Mouse (Mus musculus): ENCODE data around the gene Olfr935. TPM values are rescaled to one million over a fixed set of nuclear protein-coding genes. Genes with fewer than 3 reads are reported as not detected.

The Olfr935 gene
- not detected in 2 replicates for polyA plus RNA-seq (2012; rRNA removed)

DNA sequence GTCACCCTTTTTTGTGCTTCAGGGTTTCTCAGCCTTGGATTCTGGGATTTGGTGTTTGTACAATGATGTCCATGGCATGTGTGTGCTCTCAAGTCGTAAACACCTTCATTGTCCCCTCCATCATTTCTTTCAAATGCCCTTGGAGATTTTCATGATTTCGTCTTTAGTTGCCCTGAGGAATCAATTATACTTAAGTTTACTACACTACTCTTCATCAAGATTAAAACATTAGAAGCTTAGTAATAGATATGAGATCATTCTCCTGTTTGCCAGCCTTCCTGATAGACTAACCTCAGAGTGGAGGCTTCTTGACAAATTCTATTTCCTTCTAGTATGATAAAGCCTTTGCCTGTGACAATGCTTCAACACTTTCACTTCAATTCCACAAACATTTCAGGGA is at the start of gene Olfr935:
Gene Olfr935, minus strand, starts transcription at position 101 of the 400 bp plus-strand sequence.
- WGBS = 69% methylated on average over 2 of the region's 2 CpGs
- Histone ChIP-seq H3K4me1 (replicated peaks; ENCODE audit: control insufficient read depth, insufficient read depth, low read length) (no peaks in the 10 kb centered on the region), H3K27me3 (ENCODE audit: control insufficient read depth, insufficient read depth, low read length) (no peaks in the 10 kb centered on the region), H3K36me3 (ENCODE audit: control insufficient read depth, insufficient read depth, low read length) (no peaks in the 10 kb centered on the region), H3K27ac (ENCODE audit: control insufficient read depth, insufficient read depth, low read length) (no peak within 1 kb of the TSS), H3K4me3 (ENCODE audit: control insufficient read depth, insufficient read depth, low read length) (no peak within 1 kb of the TSS)
- no peak for DNase-seq
- TF ChIP-seq CTCF (IDR thresholded peaks at IDR 0.05; ENCODE audit: borderline replicate concordance, control insufficient read depth, extremely low read depth, insufficient read depth, low read length, poor library complexity) = no peak
- TF ChIP-seq POLR2A (IDR thresholded peaks at IDR 0.05; ENCODE audit: control insufficient read depth, extremely low read depth, insufficient read depth, low read length, poor library complexity) = no peak

DNA sequence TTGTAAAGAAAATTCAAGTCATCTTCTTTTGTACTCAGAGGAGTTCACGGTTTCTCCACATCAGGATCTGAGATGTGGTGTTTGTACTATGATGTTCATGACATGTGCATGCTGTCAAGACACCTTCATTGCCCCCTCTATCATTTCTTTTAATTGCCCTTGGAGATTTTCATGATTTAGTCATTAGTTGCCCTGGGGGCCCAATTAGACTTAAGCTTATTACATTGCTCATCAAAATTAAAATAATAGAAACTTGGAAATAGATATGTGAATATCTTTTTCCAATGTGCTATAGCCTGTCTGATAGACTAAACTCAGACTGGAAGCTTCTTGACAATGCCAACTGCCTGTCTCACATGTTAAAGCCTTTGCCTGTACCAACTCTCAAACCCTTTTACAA is 23.8 kb upstream of the Olfr935 start, which contains the start of gene Olfr146:
Gene Olfr146, minus strand, starts transcription at position 101 of the 400 bp plus-strand sequence.
- Histone ChIP-seq H3K27ac (ENCODE audit: control insufficient read depth, insufficient read depth, low read length) (no peak within 1 kb of the TSS), H3K4me3 (ENCODE audit: control insufficient read depth, insufficient read depth, low read length) (no peak within 1 kb of the TSS), H3K4me1 (replicated peaks; ENCODE audit: control insufficient read depth, insufficient read depth, low read length) (no peaks in the 10 kb centered on the region), H3K27me3 (ENCODE audit: control insufficient read depth, insufficient read depth, low read length) (no peaks in the 10 kb centered on the region), H3K36me3 (ENCODE audit: control insufficient read depth, insufficient read depth, low read length) (no peaks in the 10 kb centered on the region)
- DNase-seq = no peak
- TF ChIP-seq CTCF (IDR thresholded peaks at IDR 0.05; ENCODE audit: borderline replicate concordance, control insufficient read depth, extremely low read depth, insufficient read depth, low read length, poor library complexity) = no peak
- no peak for TF ChIP-seq POLR2A (IDR thresholded peaks at IDR 0.05; ENCODE audit: control insufficient read depth, extremely low read depth, insufficient read depth, low read length, poor library complexity)
- 87% methylated on average over 1 of the region's 1 CpGs for WGBS

DNA sequence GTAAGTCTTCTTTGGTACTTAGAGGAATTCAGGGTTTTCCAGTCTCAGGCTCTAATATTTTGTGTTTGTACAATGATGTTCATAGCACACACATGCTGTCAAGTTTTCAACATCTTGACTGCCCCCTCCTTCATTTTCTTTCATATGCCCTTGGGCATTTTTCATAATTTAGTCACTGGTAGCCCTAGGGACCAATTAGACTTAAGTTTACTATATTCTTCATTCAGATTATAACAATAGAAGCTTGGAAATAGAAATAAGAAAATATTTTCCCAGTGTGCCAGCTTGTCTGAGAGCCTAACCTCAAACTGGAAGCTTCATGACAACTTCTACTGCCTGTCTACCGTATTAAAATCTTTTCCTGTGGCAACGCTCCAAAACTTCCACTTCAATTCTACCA is 11.3 kb downstream of the Olfr935 start, which contains the start of gene Olfr934:
Gene Olfr934, minus strand, starts transcription at position 101 of the 400 bp plus-strand sequence.
- H3K4me3 ChIP-seq (ENCODE audit: control insufficient read depth, insufficient read depth, low read length) = no peak within 1 kb of the TSS
- no peaks in the 10 kb centered on the region for H3K4me1 ChIP-seq (replicated peaks; ENCODE audit: control insufficient read depth, insufficient read depth, low read length)
- no peaks in the 10 kb centered on the region for H3K36me3 ChIP-seq (ENCODE audit: control insufficient read depth, insufficient read depth, low read length)
- WGBS = 97% methylated on average over 2 of the region's 2 CpGs
- DNase-seq = no peak
- TF ChIP-seq POLR2A (IDR thresholded peaks at IDR 0.05; ENCODE audit: control insufficient read depth, extremely low read depth, insufficient read depth, low read length, poor library complexity) (no peak), CTCF (IDR thresholded peaks at IDR 0.05; ENCODE audit: borderline replicate concordance, control insufficient read depth, extremely low read depth, insufficient read depth, low read length, poor library complexity) (no peak)
- no peaks in the 10 kb centered on the region for H3K27me3 ChIP-seq (ENCODE audit: control insufficient read depth, insufficient read depth, low read length)
- no peak within 1 kb of the TSS for H3K27ac ChIP-seq (ENCODE audit: control insufficient read depth, insufficient read depth, low read length)

DNA sequence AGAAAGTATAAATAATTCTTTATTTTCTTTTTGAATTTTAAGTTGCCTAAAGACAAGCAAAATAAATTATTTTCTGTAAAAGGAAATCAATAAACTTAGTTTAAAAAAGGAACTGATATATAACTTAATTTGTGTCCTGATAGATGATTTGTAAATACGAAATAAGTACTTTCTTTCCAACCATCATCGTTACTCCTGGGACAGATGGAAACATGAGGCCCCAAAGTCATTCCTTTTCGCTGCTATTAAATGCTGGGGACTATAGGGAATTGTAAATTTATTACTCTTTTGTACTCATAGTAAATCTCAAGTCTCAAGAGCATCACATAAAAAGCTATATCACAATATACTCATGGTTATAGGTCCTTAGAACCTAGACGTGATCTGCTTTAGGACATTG is 27.5 kb downstream of the Olfr935 start, which contains the start of gene Olfr933:
Gene Olfr933, plus strand, starts transcription at position 301 of the 400 bp plus-strand sequence.
- no peak for DNase-seq
- Histone ChIP-seq H3K4me1 (replicated peaks; ENCODE audit: control insufficient read depth, insufficient read depth, low read length) (no peaks in the 10 kb centered on the region), H3K27me3 (ENCODE audit: control insufficient read depth, insufficient read depth, low read length) (no peaks in the 10 kb centered on the region), H3K27ac (ENCODE audit: control insufficient read depth, insufficient read depth, low read length) (no peak within 1 kb of the TSS), H3K36me3 (ENCODE audit: control insufficient read depth, insufficient read depth, low read length) (no peaks in the 10 kb centered on the region), H3K4me3 (ENCODE audit: control insufficient read depth, insufficient read depth, low read length) (no peak within 1 kb of the TSS)
- 83% methylated on average over 4 of the region's 4 CpGs for WGBS
- TF ChIP-seq POLR2A (IDR thresholded peaks at IDR 0.05; ENCODE audit: control insufficient read depth, extremely low read depth, insufficient read depth, low read length, poor library complexity) (no peak), CTCF (IDR thresholded peaks at IDR 0.05; ENCODE audit: borderline replicate concordance, control insufficient read depth, extremely low read depth, insufficient read depth, low read length, poor library complexity) (no peak)

DNA sequence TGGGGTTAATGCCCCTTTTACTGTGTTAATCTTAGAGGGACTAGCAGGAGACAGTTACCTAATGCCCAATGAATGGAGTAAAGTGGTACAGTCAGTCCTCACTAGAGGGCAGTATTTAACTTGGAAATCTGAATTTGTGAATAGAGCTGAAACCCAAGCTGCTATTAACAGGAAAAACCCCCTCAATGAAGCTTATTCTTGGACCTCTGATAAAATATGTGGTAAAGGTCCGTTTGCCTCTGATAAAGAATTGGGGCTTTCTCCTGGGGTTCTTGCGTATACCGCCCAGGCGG is 45.4 kb downstream of the Olfr935 start:
- Histone ChIP-seq H3K27me3 (ENCODE audit: control insufficient read depth, insufficient read depth, low read length) (no peaks in the 10 kb centered on the region), H3K4me3 (ENCODE audit: control insufficient read depth, insufficient read depth, low read length) (no peak overlapping the region), H3K36me3 (ENCODE audit: control insufficient read depth, insufficient read depth, low read length) (no peaks in the 10 kb centered on the region), H3K27ac (ENCODE audit: control insufficient read depth, insufficient read depth, low read length) (no peak overlapping the region), H3K4me1 (replicated peaks; ENCODE audit: control insufficient read depth, insufficient read depth, low read length) (no peaks in the 10 kb centered on the region)
- TF ChIP-seq POLR2A (IDR thresholded peaks at IDR 0.05; ENCODE audit: control insufficient read depth, extremely low read depth, insufficient read depth, low read length, poor library complexity) (no peak), CTCF (IDR thresholded peaks at IDR 0.05; ENCODE audit: borderline replicate concordance, control insufficient read depth, extremely low read depth, insufficient read depth, low read length, poor library complexity) (no peak)
- WGBS = 83% methylated on average over 4 of the region's 4 CpGs
- DNase-seq = no peak

DNA sequence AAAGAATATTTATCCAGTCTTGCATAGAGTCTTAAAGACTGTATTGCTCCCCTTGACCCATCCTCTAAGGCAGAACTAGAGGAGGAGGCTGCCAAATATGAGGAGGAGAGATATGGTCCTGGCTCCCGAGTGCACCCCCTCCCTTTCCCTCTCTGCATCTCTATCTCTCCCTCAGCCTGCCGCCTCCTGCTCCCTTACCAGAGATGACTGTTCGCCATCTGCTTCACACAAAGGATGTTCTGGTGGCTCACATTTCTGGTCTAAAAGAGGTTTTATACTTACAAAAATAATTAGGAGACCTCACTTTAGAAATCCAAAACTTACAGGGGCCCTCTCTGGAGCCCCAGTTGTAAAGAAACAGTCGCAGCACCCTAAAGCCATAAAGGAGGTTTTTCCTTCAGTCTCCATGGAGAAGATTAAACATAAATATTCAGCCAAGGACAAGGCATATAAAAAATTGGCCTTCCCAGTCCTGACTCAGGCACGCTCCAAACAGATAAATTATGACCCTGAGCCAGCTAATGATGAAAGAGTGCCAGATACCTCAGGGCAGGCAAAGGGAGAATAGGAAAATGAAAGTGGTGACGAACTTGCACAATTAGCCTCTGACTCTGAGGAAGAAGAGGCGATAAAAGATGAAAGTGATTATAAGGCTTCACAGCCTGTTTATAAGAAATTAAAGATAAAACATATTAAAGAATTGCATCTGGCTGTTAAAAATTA is 45.9 kb downstream of the Olfr935 start:
- Histone ChIP-seq H3K4me3 (ENCODE audit: control insufficient read depth, insufficient read depth, low read length) (no peak overlapping the region), H3K36me3 (ENCODE audit: control insufficient read depth, insufficient read depth, low read length) (no peaks in the 10 kb centered on the region), H3K27ac (ENCODE audit: control insufficient read depth, insufficient read depth, low read length) (no peak overlapping the region), H3K27me3 (ENCODE audit: control insufficient read depth, insufficient read depth, low read length) (no peaks in the 10 kb centered on the region), H3K4me1 (replicated peaks; ENCODE audit: control insufficient read depth, insufficient read depth, low read length) (no peaks in the 10 kb centered on the region)
- no peak for DNase-seq
- WGBS = 76% methylated on average over 7 of the region's 7 CpGs
- no peak for TF ChIP-seq POLR2A (IDR thresholded peaks at IDR 0.05; ENCODE audit: control insufficient read depth, extremely low read depth, insufficient read depth, low read length, poor library complexity)
- no peak for TF ChIP-seq CTCF (IDR thresholded peaks at IDR 0.05; ENCODE audit: borderline replicate concordance, control insufficient read depth, extremely low read depth, insufficient read depth, low read length, poor library complexity)

Other genes starting within 250 kb of the Olfr935 start
- 0.19 and 0.51 TPM in 2 replicates for gene Olfr920, start 247.4 kb downstream of the Olfr935 start, polyA plus RNA-seq (2012; rRNA removed)
- 0.08 TPM in 1 of 2 replicates, not detected in the other for gene Olfr921, start 226.6 kb downstream of the Olfr935 start, polyA plus RNA-seq (2012; rRNA removed)
- not detected in 2 replicates for gene Olfr922, start 185.1 kb downstream of the Olfr935 start, polyA plus RNA-seq (2012; rRNA removed)
- not detected in 2 replicates for gene Olfr923, start 173.1 kb downstream of the Olfr935 start, polyA plus RNA-seq (2012; rRNA removed)
- not detected in 2 replicates for gene Olfr924, start 155.2 kb downstream of the Olfr935 start, polyA plus RNA-seq (2012; rRNA removed)
- gene Olfr26, start 144.6 kb downstream of the Olfr935 start, polyA plus RNA-seq (2012; rRNA removed) = not detected in 2 replicates
- gene Olfr926, start 122.6 kb downstream of the Olfr935 start, polyA plus RNA-seq (2012; rRNA removed) = not detected in 2 replicates
- not detected in 2 replicates for gene Olfr930, start 69.9 kb downstream of the Olfr935 start, polyA plus RNA-seq (2012; rRNA removed)
- not detected in 2 replicates for gene Olfr933, start 27.4 kb downstream of the Olfr935 start, polyA plus RNA-seq (2012; rRNA removed)
- not detected in 2 replicates for gene Olfr934, start 11.4 kb downstream of the Olfr935 start, polyA plus RNA-seq (2012; rRNA removed)
- not detected in 2 replicates for gene Olfr146, start 23.7 kb upstream of the Olfr935 start, polyA plus RNA-seq (2012; rRNA removed)
- not detected in 2 replicates for gene Olfr937, start 65.3 kb upstream of the Olfr935 start, polyA plus RNA-seq (2012; rRNA removed)
- not detected in 2 replicates for gene Olfr938, start 79.2 kb upstream of the Olfr935 start, polyA plus RNA-seq (2012; rRNA removed)
- not detected in 2 replicates for gene Olfr27, start 128.4 kb upstream of the Olfr935 start, polyA plus RNA-seq (2012; rRNA removed)
- gene Olfr943, start 166.6 kb upstream of the Olfr935 start, polyA plus RNA-seq (2012; rRNA removed) = not detected in 2 replicates
- not detected in 2 replicates for gene Olfr944, start 202.2 kb upstream of the Olfr935 start, polyA plus RNA-seq (2012; rRNA removed)